Mouse (Mus musculus) erythroblast, embryonic 14.5 days (primary cell): Measurements from ENCODE around the gene Stmnd1. TPM values are rescaled to one million over a fixed set of nuclear protein-coding genes. Genes with fewer than 3 reads are reported as not detected.
"Not testable (repeated sequence)": the region's sequence is repeated elsewhere in the genome, so short reads cannot be mapped to it uniquely, and the experiment has no call there.

Source experiments
- H3K27me3 ChIP-seq: 2 replicates; pipeline ENCODE4 v1.6.1; 2012; ENCODE audit warnings: inconsistent platforms; ENCODE audit not compliant: control insufficient read depth
- H3K36me3 ChIP-seq: 2 replicates; pipeline ENCODE4 v1.6.1; 2012; ENCODE audit warnings: mild to moderate bottlenecking, inconsistent platforms; ENCODE audit not compliant: control insufficient read depth
- H3K4me1 ChIP-seq: 2 replicates; pipeline ENCODE4 v1.6.1; 2012; ENCODE audit warnings: inconsistent platforms; ENCODE audit not compliant: control insufficient read depth
- H3K4me3 ChIP-seq: replicated peaks from 2 replicates; pipeline ENCODE3; 2012; ENCODE audit warnings: moderate library complexity, mild to moderate bottlenecking, inconsistent platforms
- H3K9me3 ChIP-seq: 2 replicates; pipeline ENCODE4 v1.6.1; 2012; ENCODE audit warnings: low read length, inconsistent platforms, mixed read lengths; ENCODE audit not compliant: control insufficient read depth
- GATA1 ChIP-seq: IDR thresholded peaks from 2 replicates; pipeline ENCODE4 v1.6.1; 2012; ENCODE audit warnings: low read length, inconsistent platforms, mixed read lengths
- TAL1 ChIP-seq: IDR thresholded peaks from 3 replicates; pipeline ENCODE4 v1.6.1; 2012; ENCODE audit warnings: low read length, inconsistent platforms, mixed read lengths
- polyA plus RNA-seq: library from polyadenylated mRNA; stranded (reverse); fragments of >175 nt; gene quantifications from 2 replicates; pipeline ENCODE4 v1.2.3, GENCODE M21; 2012

The Stmnd1 gene
- not detected in 2 replicates for polyA plus RNA-seq

GRCm38 (mm10) chr13:46273453-46274110 lies at the start of gene Stmnd1:
Stmnd1 (plus strand) TSS chr13:46273721.
- H3K36me3 ChIP-seq = no peaks in the 10 kb centered on the region
- H3K27me3 ChIP-seq = no peaks in the 10 kb centered on the region
- H3K4me3 ChIP-seq = no peak within 1 kb of the TSS
- no peaks in the 10 kb centered on the region for H3K4me1 ChIP-seq
- H3K9me3 ChIP-seq = no peaks in the 10 kb centered on the region
- TF ChIP-seq GATA1 = no peak
- TF ChIP-seq TAL1 = no peak

GRCm38 (mm10) chr13:46226956-46227355 lies 46.6 kb upstream of the Stmnd1 start:
- Histone ChIP-seq H3K4me3 (no peak overlapping the region), H3K4me1 (no peaks in the 10 kb centered on the region), H3K27me3 (no peaks in the 10 kb centered on the region), H3K36me3 (no peaks in the 10 kb centered on the region), H3K9me3 (no peaks in the 10 kb centered on the region)
- TF ChIP-seq GATA1 (no peak), TAL1 (no peak)

GRCm38 (mm10) chr13:46227486-46227885 lies 46.0 kb upstream of the Stmnd1 start:
- Histone ChIP-seq H3K9me3 (no peaks in the 10 kb centered on the region), H3K36me3 (no peaks in the 10 kb centered on the region), H3K27me3 (no peaks in the 10 kb centered on the region), H3K4me1 (no peaks in the 10 kb centered on the region), H3K4me3 (no peak overlapping the region)
- no peak for TF ChIP-seq TAL1
- TF ChIP-seq GATA1 = no peak

GRCm38 (mm10) chr13:46228750-46229149 lies 44.8 kb upstream of the Stmnd1 start:
- not testable (repeated sequence) for H3K36me3 ChIP-seq, H3K27me3 ChIP-seq, H3K4me3 ChIP-seq, H3K9me3 ChIP-seq, H3K4me1 ChIP-seq

GRCm38 (mm10) chr13:46231514-46232085 lies 41.9 kb upstream of the Stmnd1 start:
- H3K27me3 ChIP-seq = no peaks in the 10 kb centered on the region
- no peak for TF ChIP-seq TAL1
- no peak for TF ChIP-seq GATA1
- no peaks in the 10 kb centered on the region for H3K4me1 ChIP-seq
- H3K4me3 ChIP-seq = no peak overlapping the region
- H3K36me3 ChIP-seq = no peaks in the 10 kb centered on the region
- H3K9me3 ChIP-seq = no peaks in the 10 kb centered on the region

GRCm38 (mm10) chr13:46237723-46238349 lies 35.7 kb upstream of the Stmnd1 start:
- Histone ChIP-seq H3K36me3 (no peaks in the 10 kb centered on the region), H3K4me1 (no peaks in the 10 kb centered on the region), H3K4me3 (no peak overlapping the region), H3K27me3 (no peaks in the 10 kb centered on the region), H3K9me3 (no peaks in the 10 kb centered on the region)
- TF ChIP-seq TAL1 (no peak), GATA1 (no peak)

GRCm38 (mm10) chr13:46238796-46239195 lies 34.7 kb upstream of the Stmnd1 start:
- no peaks in the 10 kb centered on the region for H3K4me1 ChIP-seq
- H3K36me3 ChIP-seq = no peaks in the 10 kb centered on the region
- H3K27me3 ChIP-seq = no peaks in the 10 kb centered on the region
- TF ChIP-seq TAL1 = no peak
- TF ChIP-seq GATA1 = no peak
- no peak overlapping the region for H3K4me3 ChIP-seq
- no peaks in the 10 kb centered on the region for H3K9me3 ChIP-seq

GRCm38 (mm10) chr13:46241391-46242188 lies 31.9 kb upstream of the Stmnd1 start:
- no peaks in the 10 kb centered on the region for H3K9me3 ChIP-seq
- no peak for TF ChIP-seq GATA1
- no peak for TF ChIP-seq TAL1
- no peaks in the 10 kb centered on the region for H3K27me3 ChIP-seq
- H3K36me3 ChIP-seq = no peaks in the 10 kb centered on the region
- H3K4me3 ChIP-seq = no peak overlapping the region
- H3K4me1 ChIP-seq = no peaks in the 10 kb centered on the region

- Histone ChIP-seq H3K4me1 (peaks cover 4% of the 10 kb centered on the region), H3K4me3 (no peak overlapping the region), H3K27me3 (no peaks in the 10 kb centered on the region), H3K36me3 (no peaks in the 10 kb centered on the region), H3K9me3 (no peaks in the 10 kb centered on the region)
- TF ChIP-seq TAL1 (no peak), GATA1 (no peak)
These were observed 19.8 kb upstream of the Stmnd1 start for GRCm38 (mm10) chr13:46253753-46254152.
